ENCODE assay signal across 10 mouse cellular contexts in genomic region chr5:116409689-116410590, GRCm38 (mm10). TPM values are rescaled to one million over a fixed set of nuclear protein-coding genes. Genes with fewer than 3 reads are reported as not detected.
A peak's percentile ranks its signal among the peaks of the same experiment; 100 is the strongest.
DNase-seq lines count a peak whose midpoint lies in the region; ATAC-seq lines count a peak whose summit lies in the region.
"Had no signal": no experiment of that assay in that cellular context is flagged by ENCODE, and none has a peak within 500 bp of the region (broad histone marks: within the 10 kb centered on the region; RNA-seq: fewer than 3 reads in every experiment).

No protein-coding gene starts in this region.

- peaks cover 56% of the 10 kb centered on the region for H3K4me1 ChIP-seq in heart, embryonic 10.5 days
- H3K4me1 ChIP-seq in liver, embryonic 12.5 days: no peaks in the 10 kb centered on the region

- peak overlapping the region; percentile 74; the same call in 1 of the 2 replicates for H3K27ac ChIP-seq in heart, embryonic 10.5 days
- no peak overlapping the region for H3K27ac ChIP-seq in liver, embryonic 12.5 days

- H3K36me3 ChIP-seq in heart, embryonic 10.5 days: peaks cover 26% of the 10 kb centered on the region
- no peaks in the 10 kb centered on the region for H3K36me3 ChIP-seq in liver, embryonic 12.5 days

- no peak overlapping the region for H3K4me2 ChIP-seq in liver, embryonic 12.5 days

- 5% methylated on average over 16 of the region's 16 CpGs for WGBS in heart, embryonic 10.5 days
- 11% methylated on average over 16 of the region's 16 CpGs for WGBS in liver, embryonic 12.5 days (ENCODE audit: insufficient replicate concordance)

- no peak overlapping the region for H3K9ac ChIP-seq in liver, embryonic 12.5 days

- DNase-seq in heart, embryonic 10.5 days (ENCODE audit: low spot score): no peak
- no peak for DNase-seq in heart, postnatal 10 days
- DNase-seq in retina, postnatal 1 day: peak; percentile 63
- no peak for DNase-seq in retina, embryonic 14.5 days (ENCODE audit: low spot score)
- DNase-seq in kidney, postnatal 36 days: peak; percentile 23 to 28
- no peak for DNase-seq in layer of hippocampus, adult 9-10 months (ENCODE audit: low spot score)
- no peak for DNase-seq in thymus, postnatal 0 days (ENCODE audit: low spot score)
- DNase-seq: layer of hippocampus, postnatal 36 days had no signal

- H3K9me3 ChIP-seq in heart, embryonic 10.5 days: no peaks in the 10 kb centered on the region
- H3K9me3 ChIP-seq in liver, embryonic 12.5 days (replicated peaks): no peaks in the 10 kb centered on the region

- intact Hi-C loops in heart, postnatal 10 days (cut with DNase I): no loop called here

- no peaks in the 10 kb centered on the region for H3K27me3 ChIP-seq in heart, embryonic 10.5 days (ENCODE audit: insufficient read depth, poor library complexity, severe bottlenecking)
- H3K27me3 ChIP-seq in liver, embryonic 12.5 days (replicated peaks): no peaks in the 10 kb centered on the region; the same call in 1 of the 2 replicates

- no peak for ATAC-seq in liver, embryonic 12.5 days

- H3K4me3 ChIP-seq in heart, embryonic 10.5 days: peak overlapping the region; percentile 10; the same call in 1 of the 2 replicates
- H3K4me3 ChIP-seq in liver, embryonic 12.5 days: no peak overlapping the region

RNA-seq across cellular contexts. Expression of gene Hspb8, which starts 12.7 kb away (rescaled TPM):
- 26.9 and 40.5 TPM in 2 replicates for polyA plus RNA-seq in heart, embryonic 10.5 days (2016; fragmentation: Nextera tagmentation; extraction: Ambion mirVana)
- 100 to 1,000 TPM; 155 to 178 TPM for total RNA-seq in heart, postnatal 10 days (2021)
- polyA plus RNA-seq in liver, embryonic 12.5 days (2016; fragmentation: Nextera tagmentation; extraction: Ambion mirVana): 1.2 and 1.5 TPM in 2 replicates
- polyA plus RNA-seq in thymus, postnatal 0 days (2015; fragmentation: Nextera tagmentation; extraction: Ambion mirVana): 13.8 and 14.4 TPM in 2 replicates
- total RNA-seq: monocyte, adult 5-6 weeks had no signal

Comparison
In these comparisons a context has a peak if more than half of its experiments do, and no peak if none do; other contexts are left out.
1. DNase-seq: peak in retina, postnatal 1 day (single experiment) and kidney, postnatal 36 days (2 of 2); none in heart, embryonic 10.5 days (single experiment), heart, postnatal 10 days (0 of 2), retina, embryonic 14.5 days (single experiment), layer of hippocampus, adult 9-10 months (single experiment) and thymus, postnatal 0 days (single experiment).